Mouse (Mus musculus) cerebellum, adult 2 months (tissue): ENCODE results near the gene Fcho2. TPM values are rescaled to one million over a fixed set of nuclear protein-coding genes. Genes with fewer than 3 reads are reported as not detected.

Experiments used
- DNase-seq, 2 experiments: peaks; one replicate each; pipeline ENCODE4 v3.0.0; 2021
- H3K27ac ChIP-seq: fragments of 200-500 bp; 2 replicates; pipeline ENCODE4 v1.5.1; 2012; ENCODE audit warnings: low read length, control low read depth, inconsistent platforms; ENCODE audit not compliant: insufficient read depth
- H3K27me3 ChIP-seq: fragments of 200-500 bp; 2 replicates; pipeline ENCODE4 v1.6.1; 2012; ENCODE audit warnings: inconsistent platforms, mild to moderate bottlenecking, low read length, moderate library complexity; ENCODE audit not compliant: control insufficient read depth, insufficient read depth
- H3K4me1 ChIP-seq: fragments of 200-500 bp; 2 replicates; pipeline ENCODE4 v1.6.1; 2011; ENCODE audit warnings: low read length; ENCODE audit not compliant: control insufficient read depth, insufficient read depth
- H3K4me3 ChIP-seq: fragments of 200-500 bp; replicated peaks from 2 replicates; pipeline ENCODE3; 2011; ENCODE audit warnings: mild to moderate bottlenecking, low read depth, low read length, control low read depth; ENCODE audit not compliant: insufficient read depth
- CTCF ChIP-seq: fragments of 200-500 bp; IDR thresholded peaks from 2 replicates; pipeline ENCODE4 v1.5.1; 2011; ENCODE audit warnings: low read depth, mild to moderate bottlenecking, control low read depth, low read length, moderate library complexity, borderline replicate concordance; ENCODE audit not compliant: insufficient read depth
- POLR2A ChIP-seq: fragments of 200-500 bp; IDR thresholded peaks from 2 replicates; pipeline ENCODE4 v1.6.1; 2011; ENCODE audit warnings: low read length, control low read depth, borderline replicate concordance; ENCODE audit not compliant: insufficient read depth
- WGBS: fragments of 180-500 bp; shearing (Covaris S2); methylation state at CpG from one replicate; pipeline ENCODE4 v1.1.7; 2018; 5-methylcytosine and 5-hydroxymethylcytosine counted together
- polyA plus RNA-seq: library from polyadenylated mRNA; depleted of rRNA; stranded (reverse); fragments of >200 nt; gene quantifications from 2 replicates; pipeline ENCODE4 v1.2.3, GENCODE M21; 2012

Fcho2 gene
- polyA plus RNA-seq, 1 experiment, result 21.1 TPM

- no peaks in the 10 kb centered on the region; the same call in 1 of the 2 replicates for H3K4me1 ChIP-seq
- peak overlapping the region; percentile 92 for H3K4me3 ChIP-seq
- H3K27ac ChIP-seq, result peak overlapping the region; percentile 55
- TF ChIP-seq CTCF (no peak), POLR2A (no peak)
- H3K27me3 ChIP-seq, result no peaks in the 10 kb centered on the region
- WGBS, result under 1% methylated on average over 81 of the region's 81 CpGs
- DNase-seq, result peak; percentile 48 to 66
Measured at GRCm38 (mm10) chr13:98814275-98815040, 791 bp downstream of the Fcho2 start.

- peak overlapping the region; percentile 92 for H3K4me3 ChIP-seq
- H3K27me3 ChIP-seq, result no peaks in the 10 kb centered on the region
- no peaks in the 10 kb centered on the region; the same call in 1 of the 2 replicates for H3K4me1 ChIP-seq
- no peak overlapping the region for H3K27ac ChIP-seq
- TF ChIP-seq CTCF, result no peak
- TF ChIP-seq POLR2A, result no peak
- 18% methylated on average over 12 of the region's 12 CpGs for WGBS
- DNase-seq, result no peak
Measured at GRCm38 (mm10) chr13:98813596-98814274, 1.5 kb downstream of the Fcho2 start.

GRCm38 (mm10) chr13:98813167-98813566 is 2.1 kb downstream of the Fcho2 start:
- no peaks in the 10 kb centered on the region; the same call in 1 of the 2 replicates for H3K4me1 ChIP-seq
- H3K4me3 ChIP-seq, result no peak overlapping the region
- WGBS, result 85% methylated on average over 2 of the region's 2 CpGs
- H3K27me3 ChIP-seq, result no peaks in the 10 kb centered on the region
- no peak overlapping the region for H3K27ac ChIP-seq
- TF ChIP-seq POLR2A (no peak), CTCF (no peak)
- DNase-seq, result no peak

- DNase-seq, result no peak
- H3K4me1 ChIP-seq, result no peaks in the 10 kb centered on the region; the same call in 1 of the 2 replicates
- H3K27ac ChIP-seq, result no peak overlapping the region
- TF ChIP-seq CTCF (no peak), POLR2A (no peak)
- 72% methylated on average over 4 of the region's 4 CpGs for WGBS
- H3K4me3 ChIP-seq, result no peak overlapping the region
- no peaks in the 10 kb centered on the region for H3K27me3 ChIP-seq
Measured at GRCm38 (mm10) chr13:98812285-98812684, 3.0 kb downstream of the Fcho2 start.

GRCm38 (mm10) chr13:98810143-98810542 is 5.1 kb downstream of the Fcho2 start:
- Histone ChIP-seq H3K27me3 (no peaks in the 10 kb centered on the region), H3K27ac (no peak overlapping the region), H3K4me3 (no peak overlapping the region), H3K4me1 (no peaks in the 10 kb centered on the region; the same call in 1 of the 2 replicates)
- WGBS, result 87% methylated on average over 6 of the region's 6 CpGs
- TF ChIP-seq CTCF, result no peak
- TF ChIP-seq POLR2A, result no peak
- no peak for DNase-seq

- DNase-seq, result no peak
- Histone ChIP-seq H3K27me3 (no peaks in the 10 kb centered on the region), H3K4me3 (no peak overlapping the region), H3K27ac (no peak overlapping the region), H3K4me1 (no peaks in the 10 kb centered on the region; the same call in 1 of the 2 replicates)
- TF ChIP-seq CTCF (no peak), POLR2A (no peak)
- 100% methylated on average over 1 of the region's 1 CpGs for WGBS
Measured at GRCm38 (mm10) chr13:98809087-98809486, 6.2 kb downstream of the Fcho2 start.

GRCm38 (mm10) chr13:98804480-98804879 is 10.8 kb downstream of the Fcho2 start:
- no peak for DNase-seq
- no peaks in the 10 kb centered on the region for H3K4me1 ChIP-seq
- 96% methylated on average over 1 of the region's 1 CpGs for WGBS
- TF ChIP-seq POLR2A, result no peak
- TF ChIP-seq CTCF, result no peak
- H3K4me3 ChIP-seq, result no peak overlapping the region
- no peak overlapping the region for H3K27ac ChIP-seq
- H3K27me3 ChIP-seq, result no peaks in the 10 kb centered on the region

GRCm38 (mm10) chr13:98803699-98804098 is 11.6 kb downstream of the Fcho2 start:
- no peak for DNase-seq
- H3K27ac ChIP-seq, result no peak overlapping the region
- no peak overlapping the region for H3K4me3 ChIP-seq
- TF ChIP-seq CTCF, result no peak
- no peak for TF ChIP-seq POLR2A
- no peaks in the 10 kb centered on the region for H3K4me1 ChIP-seq
- no peaks in the 10 kb centered on the region for H3K27me3 ChIP-seq
- WGBS, result 82% methylated on average over 4 of the region's 4 CpGs
